Mouse (Mus musculus): ENCODE measurements around the gene Prickle2. TPM values are rescaled to one million over a fixed set of nuclear protein-coding genes. Genes with fewer than 3 reads are reported as not detected.

The Prickle2 gene
- polyA plus RNA-seq, 1 experiment from 2014 or later = 7.0 TPM

GRCm38 (mm10) chr6:92451421-92451820, 254.5 kb downstream of the Prickle2 start:
- H3K4me1 ChIP-seq (ENCODE audit: control insufficient read depth, insufficient read depth, low read length) = no peaks in the 10 kb centered on the region
- H3K36me3 ChIP-seq (ENCODE audit: control insufficient read depth, insufficient read depth, low read length) = no peaks in the 10 kb centered on the region
- WGBS = 52% methylated on average over 1 of the region's 1 CpGs
- H3K9ac ChIP-seq (ENCODE audit: low read length) = no peak overlapping the region
- no peak overlapping the region for H3K27ac ChIP-seq (ENCODE audit: low read depth, low read length)
- H3K27me3 ChIP-seq (ENCODE audit: control insufficient read depth, insufficient read depth, low read length) = no peaks in the 10 kb centered on the region
- H3K4me2 ChIP-seq (ENCODE audit: low read depth) = no peak overlapping the region
- no peaks in the 10 kb centered on the region for H3K9me3 ChIP-seq (ENCODE audit: control insufficient read depth, low read length)
- no peak for DNase-seq (ENCODE audit: low spot score)
- no peak overlapping the region for H3K4me3 ChIP-seq (ENCODE audit: low read depth, low read length)
- no peak for ATAC-seq (ENCODE audit: insufficient read depth, low FRiP score, low TSS enrichment)

GRCm38 (mm10) chr6:92449956-92450355, 256.0 kb downstream of the Prickle2 start:
- DNase-seq (ENCODE audit: low spot score) (no peak), ATAC-seq (ENCODE audit: insufficient read depth, low FRiP score, low TSS enrichment) (no peak)
- WGBS = 96% methylated on average over 1 of the region's 1 CpGs
- Histone ChIP-seq H3K9me3 (ENCODE audit: control insufficient read depth, low read length) (no peaks in the 10 kb centered on the region), H3K4me2 (ENCODE audit: low read depth) (no peak overlapping the region), H3K4me3 (ENCODE audit: low read depth, low read length) (no peak overlapping the region), H3K9ac (ENCODE audit: low read length) (no peak overlapping the region), H3K27me3 (ENCODE audit: control insufficient read depth, insufficient read depth, low read length) (no peaks in the 10 kb centered on the region), H3K27ac (ENCODE audit: low read depth, low read length) (no peak overlapping the region), H3K4me1 (ENCODE audit: control insufficient read depth, insufficient read depth, low read length) (no peaks in the 10 kb centered on the region), H3K36me3 (ENCODE audit: control insufficient read depth, insufficient read depth, low read length) (no peaks in the 10 kb centered on the region)

- DNase-seq (ENCODE audit: low spot score) = no peak
- no peak overlapping the region for H3K9ac ChIP-seq (ENCODE audit: low read length)
- 71% methylated on average over 3 of the region's 3 CpGs for WGBS
- no peak overlapping the region for H3K4me2 ChIP-seq (ENCODE audit: low read depth)
- H3K9me3 ChIP-seq (ENCODE audit: control insufficient read depth, low read length) = no peaks in the 10 kb centered on the region
- H3K27me3 ChIP-seq (ENCODE audit: control insufficient read depth, insufficient read depth, low read length) = no peaks in the 10 kb centered on the region
- no peak for ATAC-seq (ENCODE audit: insufficient read depth, low FRiP score, low TSS enrichment)
- no peaks in the 10 kb centered on the region for H3K4me1 ChIP-seq (ENCODE audit: control insufficient read depth, insufficient read depth, low read length)
- no peaks in the 10 kb centered on the region for H3K36me3 ChIP-seq (ENCODE audit: control insufficient read depth, insufficient read depth, low read length)
- no peak overlapping the region for H3K27ac ChIP-seq (ENCODE audit: low read depth, low read length)
- no peak overlapping the region for H3K4me3 ChIP-seq (ENCODE audit: low read depth, low read length)
Measured at GRCm38 (mm10) chr6:92446662-92447061, 259.3 kb downstream of the Prickle2 start.

GRCm38 (mm10) chr6:92441205-92441604, 264.8 kb downstream of the Prickle2 start:
- no peak overlapping the region for H3K9ac ChIP-seq (ENCODE audit: low read length)
- H3K27ac ChIP-seq (ENCODE audit: low read depth, low read length) = no peak overlapping the region
- H3K36me3 ChIP-seq (ENCODE audit: control insufficient read depth, insufficient read depth, low read length) = no peaks in the 10 kb centered on the region
- ATAC-seq (ENCODE audit: insufficient read depth, low FRiP score, low TSS enrichment) (no peak), DNase-seq (ENCODE audit: low spot score) (peak; percentile 29)
- H3K9me3 ChIP-seq (ENCODE audit: control insufficient read depth, low read length) = no peaks in the 10 kb centered on the region
- no peaks in the 10 kb centered on the region for H3K27me3 ChIP-seq (ENCODE audit: control insufficient read depth, insufficient read depth, low read length)
- H3K4me1 ChIP-seq (ENCODE audit: control insufficient read depth, insufficient read depth, low read length) = no peaks in the 10 kb centered on the region
- H3K4me3 ChIP-seq (ENCODE audit: low read depth, low read length) = no peak overlapping the region
- WGBS = 55% methylated on average over 2 of the region's 3 CpGs
- H3K4me2 ChIP-seq (ENCODE audit: low read depth) = no peak overlapping the region

- DNase-seq (ENCODE audit: low spot score) (no peak), ATAC-seq (ENCODE audit: insufficient read depth, low FRiP score, low TSS enrichment) (no peak)
- H3K9ac ChIP-seq (ENCODE audit: low read length) = no peak overlapping the region
- H3K36me3 ChIP-seq (ENCODE audit: control insufficient read depth, insufficient read depth, low read length) = no peaks in the 10 kb centered on the region
- no peaks in the 10 kb centered on the region for H3K9me3 ChIP-seq (ENCODE audit: control insufficient read depth, low read length)
- no peaks in the 10 kb centered on the region for H3K27me3 ChIP-seq (ENCODE audit: control insufficient read depth, insufficient read depth, low read length)
- 84% methylated on average over 3 of the region's 3 CpGs for WGBS
- H3K4me2 ChIP-seq (ENCODE audit: low read depth) = no peak overlapping the region
- H3K4me1 ChIP-seq (ENCODE audit: control insufficient read depth, insufficient read depth, low read length) = no peaks in the 10 kb centered on the region
- H3K4me3 ChIP-seq (ENCODE audit: low read depth, low read length) = no peak overlapping the region
- H3K27ac ChIP-seq (ENCODE audit: low read depth, low read length) = no peak overlapping the region
Measured at GRCm38 (mm10) chr6:92440251-92440650, 265.7 kb downstream of the Prickle2 start.

GRCm38 (mm10) chr6:92432146-92432545, 273.8 kb downstream of the Prickle2 start:
- ATAC-seq (ENCODE audit: insufficient read depth, low FRiP score, low TSS enrichment) (no peak), DNase-seq (ENCODE audit: low spot score) (no peak)
- Histone ChIP-seq H3K4me1 (ENCODE audit: control insufficient read depth, insufficient read depth, low read length) (no peaks in the 10 kb centered on the region), H3K9me3 (ENCODE audit: control insufficient read depth, low read length) (no peaks in the 10 kb centered on the region), H3K27ac (ENCODE audit: low read depth, low read length) (no peak overlapping the region), H3K36me3 (ENCODE audit: control insufficient read depth, insufficient read depth, low read length) (no peaks in the 10 kb centered on the region), H3K27me3 (ENCODE audit: control insufficient read depth, insufficient read depth, low read length) (no peaks in the 10 kb centered on the region), H3K4me3 (ENCODE audit: low read depth, low read length) (no peak overlapping the region), H3K4me2 (ENCODE audit: low read depth) (no peak overlapping the region), H3K9ac (ENCODE audit: low read length) (no peak overlapping the region)
- WGBS = 95% methylated on average over 5 of the region's 5 CpGs

GRCm38 (mm10) chr6:92427406-92428171, 278.4 kb downstream of the Prickle2 start:
- no peak for ATAC-seq (ENCODE audit: insufficient read depth, low FRiP score, low TSS enrichment)
- Histone ChIP-seq H3K9ac (ENCODE audit: low read length) (no peak overlapping the region), H3K4me2 (ENCODE audit: low read depth) (no peak overlapping the region), H3K9me3 (ENCODE audit: control insufficient read depth, low read length) (no peaks in the 10 kb centered on the region), H3K36me3 (ENCODE audit: control insufficient read depth, insufficient read depth, low read length) (no peaks in the 10 kb centered on the region), H3K27ac (ENCODE audit: low read depth, low read length) (no peak overlapping the region), H3K4me1 (ENCODE audit: control insufficient read depth, insufficient read depth, low read length) (no peaks in the 10 kb centered on the region), H3K27me3 (ENCODE audit: control insufficient read depth, insufficient read depth, low read length) (no peaks in the 10 kb centered on the region), H3K4me3 (ENCODE audit: low read depth, low read length) (no peak overlapping the region)
- DNase-seq (ENCODE audit: low spot score) = no peak
- 83% methylated on average over 7 of the region's 7 CpGs for WGBS

GRCm38 (mm10) chr6:92425901-92426300, 280.1 kb downstream of the Prickle2 start:
- Histone ChIP-seq H3K4me2 (ENCODE audit: low read depth) (no peak overlapping the region), H3K36me3 (ENCODE audit: control insufficient read depth, insufficient read depth, low read length) (no peaks in the 10 kb centered on the region), H3K4me1 (ENCODE audit: control insufficient read depth, insufficient read depth, low read length) (no peaks in the 10 kb centered on the region), H3K27me3 (ENCODE audit: control insufficient read depth, insufficient read depth, low read length) (no peaks in the 10 kb centered on the region), H3K4me3 (ENCODE audit: low read depth, low read length) (no peak overlapping the region), H3K9me3 (ENCODE audit: control insufficient read depth, low read length) (no peaks in the 10 kb centered on the region), H3K27ac (ENCODE audit: low read depth, low read length) (no peak overlapping the region), H3K9ac (ENCODE audit: low read length) (no peak overlapping the region)
- 77% methylated on average over 8 of the region's 8 CpGs for WGBS
- ATAC-seq (ENCODE audit: insufficient read depth, low FRiP score, low TSS enrichment) = no peak
- no peak for DNase-seq (ENCODE audit: low spot score)

GRCm38 (mm10) chr6:92425476-92425875, 280.5 kb downstream of the Prickle2 start:
- Histone ChIP-seq H3K27ac (ENCODE audit: low read depth, low read length) (no peak overlapping the region), H3K9ac (ENCODE audit: low read length) (no peak overlapping the region), H3K36me3 (ENCODE audit: control insufficient read depth, insufficient read depth, low read length) (no peaks in the 10 kb centered on the region), H3K9me3 (ENCODE audit: control insufficient read depth, low read length) (no peaks in the 10 kb centered on the region), H3K4me2 (ENCODE audit: low read depth) (no peak overlapping the region), H3K4me1 (ENCODE audit: control insufficient read depth, insufficient read depth, low read length) (no peaks in the 10 kb centered on the region), H3K4me3 (ENCODE audit: low read depth, low read length) (no peak overlapping the region), H3K27me3 (ENCODE audit: control insufficient read depth, insufficient read depth, low read length) (no peaks in the 10 kb centered on the region)
- no peak for DNase-seq (ENCODE audit: low spot score)
- ATAC-seq (ENCODE audit: insufficient read depth, low FRiP score, low TSS enrichment) = no peak
- 86% methylated on average over 7 of the region's 7 CpGs for WGBS

All from neural tube, embryonic 11.5 days (tissue).